Mouse (Mus musculus): ENCODE measurements around the gene Rnf149. TPM values are rescaled to one million over a fixed set of nuclear protein-coding genes. Genes with fewer than 3 reads are reported as not detected.

The Rnf149 gene
- total RNA-seq, 1 experiment from 2014 or later: 60.2 TPM

GRCm38 (mm10) chr1:39581215-39581614, 4.0 kb upstream of the Rnf149 start:
- no peak for ATAC-seq (replicated peaks in 1 of 2; ENCODE audit: insufficient read depth in 1 of 2, low FRiP score in 2 of 2, low TSS enrichment in 1 of 2, low read depth in 1 of 2, poor library complexity in 2 of 2, severe bottlenecking in 2 of 2)

- peak; percentile 41 to 42; a peak in 2 of 4 replicates for ATAC-seq (replicated peaks in 1 of 2; ENCODE audit: insufficient read depth in 1 of 2, low FRiP score in 2 of 2, low TSS enrichment in 1 of 2, low read depth in 1 of 2, poor library complexity in 2 of 2, severe bottlenecking in 2 of 2)
These were observed 1.9 kb upstream of the Rnf149 start for GRCm38 (mm10) chr1:39579139-39579538.

GRCm38 (mm10) chr1:39578446-39578845, 1.2 kb upstream of the Rnf149 start:
- peak in 1 of 2 experiments; percentile 11; a peak in 1 of 4 replicates for ATAC-seq (replicated peaks in 1 of 2; ENCODE audit: insufficient read depth in 1 of 2, low FRiP score in 2 of 2, low TSS enrichment in 1 of 2, low read depth in 1 of 2, poor library complexity in 2 of 2, severe bottlenecking in 2 of 2)

GRCm38 (mm10) chr1:39576431-39577243, 568 bp downstream of the Rnf149 start:
- 0 out of 4 replicates have a peak, but pooled peaks of 1 of the 2 experiments have one; percentile 15 for ATAC-seq (replicated peaks in 1 of 2; ENCODE audit: insufficient read depth in 1 of 2, low FRiP score in 2 of 2, low TSS enrichment in 1 of 2, low read depth in 1 of 2, poor library complexity in 2 of 2, severe bottlenecking in 2 of 2)

- ATAC-seq (replicated peaks in 1 of 2; ENCODE audit: insufficient read depth in 1 of 2, low FRiP score in 2 of 2, low TSS enrichment in 1 of 2, low read depth in 1 of 2, poor library complexity in 2 of 2, severe bottlenecking in 2 of 2): no peak
These were observed 1.3 kb downstream of the Rnf149 start for GRCm38 (mm10) chr1:39575778-39576375.

- no peak for ATAC-seq (replicated peaks in 1 of 2; ENCODE audit: insufficient read depth in 1 of 2, low FRiP score in 2 of 2, low TSS enrichment in 1 of 2, low read depth in 1 of 2, poor library complexity in 2 of 2, severe bottlenecking in 2 of 2)
These were observed 3.3 kb downstream of the Rnf149 start for GRCm38 (mm10) chr1:39573890-39574289.

GRCm38 (mm10) chr1:39571653-39572052, 5.6 kb downstream of the Rnf149 start:
- no peak for ATAC-seq (replicated peaks in 1 of 2; ENCODE audit: insufficient read depth in 1 of 2, low FRiP score in 2 of 2, low TSS enrichment in 1 of 2, low read depth in 1 of 2, poor library complexity in 2 of 2, severe bottlenecking in 2 of 2)

- no peak for ATAC-seq (replicated peaks in 1 of 2; ENCODE audit: insufficient read depth in 1 of 2, low FRiP score in 2 of 2, low TSS enrichment in 1 of 2, low read depth in 1 of 2, poor library complexity in 2 of 2, severe bottlenecking in 2 of 2)
These were observed 9.1 kb downstream of the Rnf149 start for GRCm38 (mm10) chr1:39568079-39568478.

- no peak for ATAC-seq (replicated peaks in 1 of 2; ENCODE audit: insufficient read depth in 1 of 2, low FRiP score in 2 of 2, low TSS enrichment in 1 of 2, low read depth in 1 of 2, poor library complexity in 2 of 2, severe bottlenecking in 2 of 2)
These were observed 12.6 kb downstream of the Rnf149 start for GRCm38 (mm10) chr1:39564603-39565002.

- ATAC-seq (replicated peaks in 1 of 2; ENCODE audit: insufficient read depth in 1 of 2, low FRiP score in 2 of 2, low TSS enrichment in 1 of 2, low read depth in 1 of 2, poor library complexity in 2 of 2, severe bottlenecking in 2 of 2): no peak
These were observed 14.0 kb downstream of the Rnf149 start for GRCm38 (mm10) chr1:39563161-39563560.

GRCm38 (mm10) chr1:39561920-39562319, 15.3 kb downstream of the Rnf149 start:
- ATAC-seq (replicated peaks in 1 of 2; ENCODE audit: insufficient read depth in 1 of 2, low FRiP score in 2 of 2, low TSS enrichment in 1 of 2, low read depth in 1 of 2, poor library complexity in 2 of 2, severe bottlenecking in 2 of 2): no peak

GRCm38 (mm10) chr1:39559009-39559408, 18.2 kb downstream of the Rnf149 start:
- ATAC-seq (replicated peaks in 1 of 2; ENCODE audit: insufficient read depth in 1 of 2, low FRiP score in 2 of 2, low TSS enrichment in 1 of 2, low read depth in 1 of 2, poor library complexity in 2 of 2, severe bottlenecking in 2 of 2): no peak

GRCm38 (mm10) chr1:39555556-39556415, 21.4 kb downstream of the Rnf149 start:
- no peak for ATAC-seq (replicated peaks in 1 of 2; ENCODE audit: insufficient read depth in 1 of 2, low FRiP score in 2 of 2, low TSS enrichment in 1 of 2, low read depth in 1 of 2, poor library complexity in 2 of 2, severe bottlenecking in 2 of 2)

- no peak for ATAC-seq (replicated peaks in 1 of 2; ENCODE audit: insufficient read depth in 1 of 2, low FRiP score in 2 of 2, low TSS enrichment in 1 of 2, low read depth in 1 of 2, poor library complexity in 2 of 2, severe bottlenecking in 2 of 2)
These were observed 27.4 kb downstream of the Rnf149 start for GRCm38 (mm10) chr1:39549831-39550230.

- ATAC-seq (replicated peaks in 1 of 2; ENCODE audit: insufficient read depth in 1 of 2, low FRiP score in 2 of 2, low TSS enrichment in 1 of 2, low read depth in 1 of 2, poor library complexity in 2 of 2, severe bottlenecking in 2 of 2): no peak
These were observed 30.0 kb downstream of the Rnf149 start for GRCm38 (mm10) chr1:39547238-39547637.

GRCm38 (mm10) chr1:39546160-39546866, 30.9 kb downstream of the Rnf149 start:
- no peak for ATAC-seq (replicated peaks in 1 of 2; ENCODE audit: insufficient read depth in 1 of 2, low FRiP score in 2 of 2, low TSS enrichment in 1 of 2, low read depth in 1 of 2, poor library complexity in 2 of 2, severe bottlenecking in 2 of 2)

GRCm38 (mm10) chr1:39545589-39545988, 31.6 kb downstream of the Rnf149 start:
- ATAC-seq (replicated peaks in 1 of 2; ENCODE audit: insufficient read depth in 1 of 2, low FRiP score in 2 of 2, low TSS enrichment in 1 of 2, low read depth in 1 of 2, poor library complexity in 2 of 2, severe bottlenecking in 2 of 2): peak; percentile 53 to 62

All from hematopoietic stem cell, adult 5-6 weeks (primary cell).